Mouse (Mus musculus): Measurements from ENCODE around the gene Socs3.

DNA sequence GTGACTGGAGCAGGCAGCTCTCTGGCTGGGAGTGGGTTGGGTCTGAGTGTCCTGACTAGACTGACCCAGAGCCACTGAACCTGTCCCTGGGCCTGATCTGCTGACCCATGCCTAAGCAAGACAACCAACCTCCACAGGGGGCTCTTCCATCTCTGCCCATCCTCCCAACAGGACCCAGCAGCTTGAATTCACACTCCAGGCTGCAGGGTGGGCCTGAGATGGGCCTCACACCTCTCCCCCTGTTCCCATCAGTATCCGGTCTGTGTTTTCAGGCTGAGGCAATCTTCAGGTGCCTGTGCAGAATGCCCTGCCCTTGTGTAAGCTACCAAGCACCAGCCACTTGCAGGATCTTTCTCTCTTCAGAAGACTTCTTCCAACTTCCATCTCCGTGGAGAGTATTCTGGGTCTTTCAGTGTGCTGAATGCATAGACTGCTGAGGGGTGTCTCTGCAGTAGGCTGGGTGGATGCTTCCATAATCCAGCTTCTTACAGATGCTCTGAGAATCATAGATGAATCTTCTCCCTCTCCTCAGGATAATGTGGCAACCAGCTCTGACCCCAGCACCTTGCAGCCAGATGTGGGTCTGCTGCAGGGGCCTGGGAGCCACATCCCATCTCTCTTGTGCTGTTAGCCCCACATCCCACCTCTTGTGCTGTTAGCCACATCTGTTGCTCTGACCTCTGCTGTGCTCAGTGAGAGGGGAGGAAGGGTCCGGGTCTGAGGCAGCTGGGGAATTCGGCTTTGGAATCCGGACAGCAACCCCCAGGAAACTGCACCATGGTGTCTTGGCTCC, 35.1 kb downstream of the Socs3 start:
- TF ChIP-seq CTCF (IDR thresholded peaks at IDR 0.05; ENCODE audit: low read depth): no peak
- TF ChIP-seq EP300 (optimal IDR thresholded peaks at IDR 0.05): no peak
